Mouse (Mus musculus): ENCODE data around the gene Dnah6.
A peak's percentile ranks its signal among the peaks of the same experiment; 100 is the strongest.

Gene Dnah6

GRCm38 (mm10) chr6:73228408-73228807 is 7.0 kb upstream of the Dnah6 start:
- no peak for DNase-seq (ENCODE audit: low read depth, low spot score)

DNA sequence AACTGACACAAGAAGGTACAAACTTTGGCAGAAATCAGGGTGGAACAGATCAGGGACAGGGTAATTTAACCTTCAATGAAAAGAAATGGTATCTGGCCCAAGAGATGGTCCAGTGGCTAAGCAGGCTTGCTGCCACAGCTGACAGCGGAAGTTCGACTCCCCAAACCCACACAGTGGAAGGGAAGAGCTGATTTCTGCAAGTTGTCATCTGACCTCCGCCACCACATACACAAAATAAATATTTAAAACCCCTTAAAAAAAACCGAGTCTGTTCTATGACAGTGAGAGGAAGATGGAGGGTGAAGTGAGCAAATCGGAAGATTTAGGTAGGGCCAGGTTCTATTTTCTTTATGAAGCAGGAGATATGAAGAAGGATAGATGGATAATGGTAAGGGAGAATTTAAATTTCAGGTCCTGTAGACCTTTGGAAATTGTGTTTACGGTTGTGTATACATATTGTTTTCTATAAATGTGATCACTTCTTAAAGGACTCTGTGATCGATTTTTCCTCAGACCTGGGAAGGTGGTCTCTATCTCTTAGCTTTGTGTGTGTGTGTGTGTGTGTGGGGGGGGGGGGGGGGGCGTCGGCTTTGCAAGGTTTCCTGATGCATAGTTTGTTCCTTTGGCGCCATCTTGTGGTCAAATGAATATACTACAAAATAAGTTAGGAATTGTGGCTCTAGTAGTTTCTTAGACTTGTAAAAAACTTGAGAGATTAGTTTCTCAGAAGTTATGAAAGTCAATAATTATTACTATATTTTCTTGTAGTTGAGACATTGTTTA is 6.1 kb upstream of the Dnah6 start:
- DNase-seq (ENCODE audit: low read depth, low spot score): peak; percentile 39

DNA sequence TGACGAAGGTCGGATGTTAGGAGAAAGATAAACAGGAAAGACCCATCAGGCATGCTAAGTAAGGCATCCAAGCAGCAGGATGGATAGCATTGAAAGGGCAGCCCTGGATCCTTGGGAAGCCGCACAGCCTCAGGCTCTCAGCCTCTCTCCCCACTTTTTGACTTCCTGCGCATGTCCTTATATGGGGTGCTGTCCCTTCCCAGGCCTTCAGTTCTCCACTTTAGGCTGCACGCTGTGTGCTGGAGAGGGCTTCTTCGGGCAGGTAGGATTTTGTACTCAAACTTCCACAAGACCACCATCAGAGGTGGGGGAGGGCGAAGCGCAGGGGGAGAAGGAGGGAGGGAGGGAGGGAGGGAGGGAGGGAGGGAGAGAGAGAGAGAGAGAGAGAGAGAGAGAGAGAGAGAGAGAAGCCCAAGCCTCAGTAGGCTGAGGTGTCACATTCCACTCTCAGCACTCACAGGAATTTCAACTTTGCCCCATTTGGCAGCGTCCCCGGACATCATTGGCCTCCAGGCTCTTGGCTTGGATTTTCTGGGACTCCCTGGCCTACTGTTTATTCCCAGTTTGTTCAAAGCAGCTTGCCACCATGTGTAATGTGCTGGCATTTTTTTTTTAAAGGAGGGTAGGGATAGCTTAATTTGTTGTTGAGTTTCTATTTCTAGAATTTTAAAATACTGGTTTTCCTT is 1.5 kb upstream of the Dnah6 start:
- DNase-seq (ENCODE audit: low read depth, low spot score): no peak

DNA sequence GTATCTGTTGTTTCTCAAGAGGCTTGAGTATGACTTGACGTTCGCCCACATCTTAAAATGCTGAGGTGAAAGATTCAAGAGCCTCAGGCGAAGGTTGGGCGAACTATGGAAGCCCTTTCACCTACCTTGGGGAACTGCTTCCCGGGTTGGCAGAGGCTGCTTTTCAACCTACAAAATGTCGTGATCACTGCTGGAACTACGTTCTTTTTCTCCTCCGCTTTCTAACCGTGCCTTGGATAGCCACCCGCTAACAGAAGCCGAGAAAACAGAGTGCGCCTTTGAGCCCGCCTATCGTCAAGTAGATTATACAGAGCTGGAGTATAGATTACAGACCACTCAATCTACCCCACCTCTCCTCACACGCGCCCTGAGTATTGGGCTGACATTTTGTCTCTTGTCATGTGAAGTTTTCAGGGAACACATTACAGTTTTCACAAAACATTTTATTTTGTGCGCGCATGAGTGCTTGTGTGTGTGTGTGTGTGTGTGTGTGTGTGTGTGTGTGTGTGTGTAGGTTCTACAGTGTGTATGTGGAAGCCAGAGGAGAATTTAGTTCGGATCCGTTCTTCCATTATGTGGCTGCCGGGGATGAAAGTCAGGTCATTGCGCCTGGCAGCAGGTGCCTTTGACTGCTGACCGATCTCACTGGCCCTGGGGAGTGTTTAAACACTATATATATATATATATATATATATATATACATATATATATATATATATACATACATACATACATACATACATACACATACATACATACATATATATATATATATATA is 696 bp upstream of the Dnah6 start:
- no peak for DNase-seq (ENCODE audit: low read depth, low spot score)

GRCm38 (mm10) chr6:73211602-73212001 is 9.8 kb downstream of the Dnah6 start:
- DNase-seq (ENCODE audit: low read depth, low spot score): no peak

DNA sequence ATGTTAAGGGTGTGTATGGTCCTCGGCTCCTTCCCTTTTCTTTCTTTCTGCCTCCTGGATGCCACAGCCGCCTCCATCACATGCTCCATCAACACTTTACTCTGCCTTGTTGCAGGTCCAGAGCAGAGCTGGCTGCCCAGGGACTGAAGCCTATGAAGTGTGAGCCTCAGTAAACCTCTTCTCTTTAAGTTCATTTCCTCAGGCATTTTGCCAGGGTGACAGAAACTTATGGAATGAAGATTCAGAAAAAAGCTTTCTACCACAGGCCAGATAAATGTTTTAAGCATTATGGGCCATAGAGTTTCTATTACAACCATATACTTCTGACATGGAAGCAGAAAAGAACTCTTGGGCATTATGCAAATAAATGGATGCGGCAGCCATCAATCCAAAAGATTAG is 10.4 kb downstream of the Dnah6 start:
- DNase-seq (ENCODE audit: low read depth, low spot score): no peak

DNA sequence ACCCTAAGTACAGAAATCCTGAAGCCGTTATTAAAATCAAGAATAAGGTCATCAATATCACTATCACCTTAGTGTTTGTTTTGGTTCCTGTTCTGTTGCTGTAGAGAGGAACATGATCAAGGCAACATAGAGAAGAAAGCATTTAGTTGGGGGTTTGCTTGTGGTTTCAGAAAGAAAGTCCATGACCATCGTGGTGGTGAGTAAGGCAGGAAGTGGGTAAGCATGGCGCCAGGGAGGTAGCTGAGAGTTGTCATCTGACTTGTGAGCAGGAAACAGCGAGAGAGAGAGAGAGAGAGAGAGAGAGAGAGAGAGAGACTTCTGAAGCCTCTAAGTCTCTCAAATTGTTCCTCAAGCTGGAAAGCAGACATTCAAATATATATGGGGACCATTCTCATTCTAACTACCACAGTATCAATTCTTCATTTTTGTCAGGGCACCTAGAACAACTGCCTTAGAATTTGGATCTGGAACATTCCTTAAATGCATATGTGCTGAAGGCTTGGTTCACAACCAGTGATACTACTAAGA is 10.9 kb downstream of the Dnah6 start:
- DNase-seq (ENCODE audit: low read depth, low spot score): no peak

- no peak for DNase-seq (ENCODE audit: low read depth, low spot score)
These were observed 11.9 kb downstream of the Dnah6 start for GRCm38 (mm10) chr6:73209598-73209997.

GRCm38 (mm10) chr6:73204937-73205336 is 16.5 kb downstream of the Dnah6 start:
- no peak for DNase-seq (ENCODE audit: low read depth, low spot score)

DNA sequence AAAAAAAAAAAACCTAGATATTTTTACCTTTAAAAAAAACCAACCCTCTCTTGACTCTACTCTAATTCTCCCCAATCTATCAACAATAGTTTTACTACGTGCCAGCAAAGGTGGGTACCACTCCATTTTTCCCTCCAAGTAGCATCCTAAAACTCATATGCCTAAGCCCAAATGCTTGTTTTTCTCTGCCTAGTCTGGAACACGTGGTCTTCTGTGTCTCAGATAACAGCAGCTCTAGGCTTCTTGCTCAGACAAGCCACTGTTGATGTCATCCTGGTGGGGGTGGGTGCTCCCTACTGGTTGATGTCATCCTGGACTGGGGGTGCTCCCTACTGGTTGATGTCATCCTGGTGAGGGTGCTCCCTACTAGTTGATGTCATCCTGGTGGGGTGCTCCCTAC is 17.7 kb downstream of the Dnah6 start:
- DNase-seq (ENCODE audit: low read depth, low spot score): no peak

GRCm38 (mm10) chr6:73195291-73195690 is 26.2 kb downstream of the Dnah6 start:
- no peak for DNase-seq (ENCODE audit: low read depth, low spot score)

GRCm38 (mm10) chr6:73190756-73191155 is 30.7 kb downstream of the Dnah6 start:
- no peak for DNase-seq (ENCODE audit: low read depth, low spot score)

DNA sequence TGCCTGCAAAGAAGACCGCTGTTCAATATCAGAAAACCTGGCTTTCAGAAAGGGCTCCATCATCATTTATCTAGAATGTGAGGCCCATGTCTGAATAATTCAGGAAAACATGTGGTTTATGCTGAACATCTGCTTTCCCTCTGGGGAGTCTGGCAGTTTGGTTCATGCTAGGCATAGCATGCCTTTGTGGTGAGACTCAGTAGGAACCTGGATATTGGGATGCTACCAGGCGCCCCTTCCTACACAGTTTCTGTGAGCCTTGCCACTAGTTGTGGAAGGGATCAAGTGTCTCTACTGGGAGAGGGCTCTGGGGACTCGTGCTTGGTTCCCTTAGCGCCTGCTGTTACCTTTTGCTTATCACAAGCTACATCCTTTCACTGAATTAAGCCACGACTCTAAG is 37.2 kb downstream of the Dnah6 start:
- DNase-seq (ENCODE audit: low read depth, low spot score): no peak

GRCm38 (mm10) chr6:73182987-73183386 is 38.5 kb downstream of the Dnah6 start:
- no peak for DNase-seq (ENCODE audit: low read depth, low spot score)

DNA sequence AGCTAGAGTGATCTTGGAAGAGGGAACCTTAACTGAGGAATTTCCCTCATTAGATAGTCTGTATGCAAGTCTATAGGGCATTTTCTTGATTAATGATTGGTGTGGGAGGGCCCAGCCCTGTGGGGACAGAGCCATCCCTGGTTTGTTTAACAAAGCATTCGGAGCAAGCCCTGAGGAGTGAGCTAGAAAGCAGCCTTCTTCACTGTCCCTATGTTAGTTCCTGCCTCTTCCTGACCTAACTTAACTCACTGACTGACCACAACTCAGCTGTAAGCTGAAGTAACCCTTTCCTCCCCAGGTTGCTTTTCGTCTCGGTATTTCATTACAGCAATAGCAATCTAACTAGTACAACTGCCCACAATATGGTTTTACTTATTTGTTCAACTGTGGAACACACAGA is 39.0 kb downstream of the Dnah6 start:
- DNase-seq (ENCODE audit: low read depth, low spot score): no peak

DNA sequence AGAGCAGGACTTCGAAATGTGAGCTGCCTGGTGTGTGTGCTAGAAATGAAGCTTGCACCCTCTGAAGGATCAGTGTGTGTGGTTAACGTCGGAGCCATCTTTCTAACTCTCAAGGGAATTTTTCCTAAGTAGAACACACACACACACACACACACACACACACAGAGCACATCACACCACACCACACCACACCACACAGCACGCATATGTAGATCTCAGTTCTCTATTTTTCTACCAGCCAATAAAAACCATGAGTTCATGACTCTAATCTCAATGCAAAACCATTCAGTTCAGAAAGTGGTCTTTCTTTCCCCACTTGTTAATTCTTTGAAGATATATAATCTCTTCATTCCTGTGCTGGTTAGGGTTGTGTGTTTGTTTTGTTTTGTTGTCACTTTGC is 39.4 kb downstream of the Dnah6 start:
- DNase-seq (ENCODE audit: low read depth, low spot score): no peak

DNA sequence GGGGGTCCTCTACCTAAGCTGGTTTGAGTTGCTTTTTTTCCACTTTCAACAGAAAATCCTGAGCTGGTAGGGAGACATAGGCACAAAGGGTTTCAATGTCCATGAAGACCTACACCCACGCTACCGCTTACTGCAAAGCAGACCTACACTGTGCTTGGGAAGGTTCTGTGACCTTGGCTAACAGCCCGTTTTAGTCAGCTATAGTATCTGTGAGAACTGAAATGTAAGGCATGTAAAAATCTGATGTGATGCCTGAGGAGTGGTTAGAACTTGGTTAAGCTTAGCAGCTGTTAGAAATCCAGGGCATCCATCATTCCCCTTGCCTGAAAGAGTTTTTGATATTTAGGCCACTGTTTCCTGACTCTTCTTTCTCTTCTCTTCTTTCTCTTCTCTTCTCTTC is 46.3 kb downstream of the Dnah6 start:
- DNase-seq (ENCODE audit: low read depth, low spot score): no peak

DNA sequence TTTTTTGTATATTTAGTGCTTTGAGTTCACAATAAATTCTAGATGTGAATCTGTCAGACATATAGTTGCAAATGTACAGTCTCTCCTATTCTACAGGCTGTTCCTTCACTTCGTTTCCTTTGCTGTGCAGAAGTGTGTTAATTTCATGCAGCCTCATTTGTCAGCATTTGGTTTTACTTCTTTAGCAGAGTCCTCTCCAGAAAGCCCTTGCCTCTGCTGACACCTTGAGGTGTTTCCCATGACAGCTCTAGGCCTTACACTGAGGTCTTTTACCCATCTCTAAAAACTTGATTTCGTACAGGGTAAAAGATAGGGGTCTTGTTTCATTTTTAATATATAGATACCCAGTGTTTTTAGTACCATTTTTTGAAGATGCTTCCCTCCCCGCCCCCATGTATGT is 54.2 kb downstream of the Dnah6 start:
- no peak for DNase-seq (ENCODE audit: low read depth, low spot score)

DNA sequence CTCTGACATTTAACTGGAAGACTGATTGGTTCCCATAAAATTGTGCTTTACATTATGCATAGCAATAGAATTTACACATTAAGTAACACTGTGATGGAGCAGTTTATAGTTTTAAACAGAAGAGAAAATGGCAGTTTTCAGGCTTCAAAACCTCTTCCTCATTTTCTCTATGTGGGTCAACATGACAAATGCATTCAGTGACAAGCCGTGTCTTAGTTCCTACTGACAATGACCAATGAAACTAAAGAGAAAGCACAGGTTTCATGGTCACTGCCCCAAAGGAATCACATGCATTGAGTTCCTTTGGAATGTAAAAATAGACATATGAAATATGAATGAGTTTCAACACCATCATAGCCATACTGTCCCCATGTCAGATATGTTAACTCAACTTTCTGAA is 58.5 kb downstream of the Dnah6 start:
- no peak for DNase-seq (ENCODE audit: low read depth, low spot score)

DNA sequence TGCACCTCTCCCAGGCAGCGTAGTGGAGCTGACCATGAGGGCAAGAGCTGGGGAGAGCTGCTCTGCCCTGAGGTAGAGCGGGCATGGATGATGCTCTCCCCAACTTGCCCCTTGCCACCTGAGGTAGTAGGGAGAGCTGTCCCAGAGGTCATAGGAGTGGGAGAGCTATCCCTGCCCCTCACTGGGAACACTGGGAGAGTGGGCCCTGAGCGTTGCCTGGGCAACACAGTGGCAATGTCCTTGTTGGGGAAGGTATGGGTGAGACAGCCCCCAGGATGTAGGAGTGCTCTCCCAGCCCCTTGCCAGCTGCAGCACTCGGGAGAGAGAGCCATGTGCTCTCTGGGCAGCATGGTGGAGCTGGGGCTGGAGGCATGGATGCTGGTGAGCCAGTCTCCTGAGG is 60.1 kb downstream of the Dnah6 start:
- DNase-seq (ENCODE audit: low read depth, low spot score): no peak

GRCm38 (mm10) chr6:73155455-73155854 is 66.0 kb downstream of the Dnah6 start:
- no peak for DNase-seq (ENCODE audit: low read depth, low spot score)

DNA sequence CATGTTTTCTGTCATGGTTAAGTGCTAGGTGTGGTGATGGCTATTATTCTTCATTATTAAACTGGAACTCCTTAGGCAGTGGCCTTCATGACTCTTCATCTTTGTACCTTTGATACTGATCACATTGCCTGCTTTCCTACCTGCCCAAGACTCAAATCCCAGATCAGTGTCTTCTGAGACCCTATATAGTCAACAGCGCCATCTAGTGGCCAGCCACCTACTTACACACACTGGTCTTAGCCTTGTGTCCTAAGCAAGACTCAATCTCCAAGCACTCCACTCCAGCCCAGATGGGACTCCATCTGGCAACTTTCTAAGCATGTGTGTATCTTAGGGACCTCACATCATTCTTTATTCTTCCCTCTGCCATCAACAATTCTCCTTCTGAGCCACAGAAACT is 67.8 kb downstream of the Dnah6 start:
- DNase-seq (ENCODE audit: low read depth, low spot score): peak; percentile 46
